Mouse (Mus musculus) ovary, adult 18-20 months (tissue): ENCODE data around the gene Tmc7.
A peak's percentile ranks its signal among the peaks of the same experiment; 100 is the strongest.

Experiments used
- DNase-seq: peaks from one replicate; pipeline ENCODE4 v3.0.0; 2022; ENCODE audit warnings: low spot score, mixed read lengths

Tmc7 gene

GRCm38 (mm10) chr7:118585856-118586255, 1.3 kb upstream of the Tmc7 start:
- no peak for DNase-seq

GRCm38 (mm10) chr7:118584926-118585325, 390 bp upstream of the Tmc7 start:
- no peak for DNase-seq

GRCm38 (mm10) chr7:118583821-118584220, 715 bp downstream of the Tmc7 start:
- no peak for DNase-seq

- DNase-seq: no peak
These were observed 4.6 kb downstream of the Tmc7 start for GRCm38 (mm10) chr7:118579938-118580337.

- no peak for DNase-seq
These were observed 6.3 kb downstream of the Tmc7 start for GRCm38 (mm10) chr7:118578269-118578668.

GRCm38 (mm10) chr7:118572039-118572438, 12.5 kb downstream of the Tmc7 start:
- no peak for DNase-seq

- no peak for DNase-seq
These were observed 13.2 kb downstream of the Tmc7 start for GRCm38 (mm10) chr7:118571350-118571749.

- DNase-seq: no peak
These were observed 15.4 kb downstream of the Tmc7 start for GRCm38 (mm10) chr7:118569121-118569543.

- DNase-seq: no peak
These were observed 30.2 kb downstream of the Tmc7 start for GRCm38 (mm10) chr7:118554290-118554689.

GRCm38 (mm10) chr7:118553881-118554280, 30.7 kb downstream of the Tmc7 start:
- DNase-seq: no peak

- no peak for DNase-seq
These were observed 37.1 kb downstream of the Tmc7 start for GRCm38 (mm10) chr7:118547451-118547850.

- no peak for DNase-seq
These were observed 40.4 kb downstream of the Tmc7 start for GRCm38 (mm10) chr7:118544128-118544527.

GRCm38 (mm10) chr7:118535076-118535475, 49.5 kb downstream of the Tmc7 start:
- DNase-seq: no peak

- no peak for DNase-seq
These were observed 50.2 kb downstream of the Tmc7 start for GRCm38 (mm10) chr7:118534326-118534725.

GRCm38 (mm10) chr7:118533178-118533578, 51.4 kb downstream of the Tmc7 start, which contains the start of gene Coq7:
TSS of gene Coq7 (minus strand) at chr7:118533356.
- peak; percentile 89 for DNase-seq

- peak; percentile 88 for DNase-seq
These were observed 51.9 kb downstream of the Tmc7 start for GRCm38 (mm10) chr7:118532519-118533177.

- DNase-seq: no peak
These were observed 57.6 kb downstream of the Tmc7 start for GRCm38 (mm10) chr7:118526967-118527366.

GRCm38 (mm10) chr7:118522077-118522476, 62.5 kb downstream of the Tmc7 start:
- no peak for DNase-seq

- DNase-seq: no peak
These were observed 64.9 kb downstream of the Tmc7 start for GRCm38 (mm10) chr7:118519661-118520060.

- peak; percentile 25 for DNase-seq
These were observed 65.8 kb downstream of the Tmc7 start for GRCm38 (mm10) chr7:118518687-118519086.

- DNase-seq: no peak
These were observed 66.7 kb downstream of the Tmc7 start for GRCm38 (mm10) chr7:118517819-118518218.

- DNase-seq: no peak
These were observed 76.0 kb downstream of the Tmc7 start for GRCm38 (mm10) chr7:118508556-118508955.

- no peak for DNase-seq
These were observed 80.7 kb downstream of the Tmc7 start for GRCm38 (mm10) chr7:118503844-118504243.

GRCm38 (mm10) chr7:118502333-118502732, 82.2 kb downstream of the Tmc7 start:
- no peak for DNase-seq
